Mouse (Mus musculus): ENCODE data around the gene Acot2. TPM values are rescaled to one million over a fixed set of nuclear protein-coding genes. Genes with fewer than 3 reads are reported as not detected.
"Not testable (repeated sequence)": the region's sequence is repeated elsewhere in the genome, so short reads cannot be mapped to it uniquely, and the experiment has no call there.

Acot2 gene
- total RNA-seq, 2 experiments from 2014 or later: 12.8 to 20.2 TPM

GRCm38 (mm10) chr12:83988483-83988882, 822 bp downstream of the Acot2 start:
- no peak for DNase-seq
- intact Hi-C loops (cut with DNase I; ENCODE audit: low total_unique reads): no loop called here

- intact Hi-C loops (cut with DNase I; ENCODE audit: low total_unique reads): no loop called here
Observed at GRCm38 (mm10) chr12:83989378-83989777, 1.7 kb downstream of the Acot2 start.

GRCm38 (mm10) chr12:83997221-83997620, 9.6 kb downstream of the Acot2 start:
- intact Hi-C loops (cut with DNase I; ENCODE audit: low total_unique reads): no loop called here
- DNase-seq: no peak

More at GRCm38 (mm10) chr12:83989378-83989777, 1.7 kb downstream of the Acot2 start:
- no peak for DNase-seq

GRCm38 (mm10) chr12:83998341-83999107, 10.9 kb downstream of the Acot2 start:
- intact Hi-C loops (cut with DNase I; ENCODE audit: low total_unique reads): no loop called here

GRCm38 (mm10) chr12:83999237-83999636, 11.6 kb downstream of the Acot2 start:
- peak; percentile 54 for DNase-seq
- intact Hi-C loops (cut with DNase I; ENCODE audit: low total_unique reads): not testable (repeated sequence)

More at GRCm38 (mm10) chr12:83998341-83999107, 10.9 kb downstream of the Acot2 start:
- no peak for DNase-seq

- intact Hi-C loops (cut with DNase I; ENCODE audit: low total_unique reads): no loop called here
- no peak for DNase-seq
Observed at GRCm38 (mm10) chr12:84000418-84000817, 12.8 kb downstream of the Acot2 start.

- no peak for DNase-seq
- intact Hi-C loops (cut with DNase I; ENCODE audit: low total_unique reads): no loop called here
Observed at GRCm38 (mm10) chr12:84003866-84004265, 16.2 kb downstream of the Acot2 start.

GRCm38 (mm10) chr12:84008251-84008650, 20.6 kb downstream of the Acot2 start:
- intact Hi-C loops (cut with DNase I; ENCODE audit: low total_unique reads): no loop called here
- no peak for DNase-seq

- DNase-seq: no peak
- intact Hi-C loops (cut with DNase I; ENCODE audit: low total_unique reads): no loop called here
Observed at GRCm38 (mm10) chr12:84008729-84009128, 21.1 kb downstream of the Acot2 start.

- peak; percentile 68 for DNase-seq
- intact Hi-C loops (cut with DNase I; ENCODE audit: low total_unique reads): not testable (repeated sequence)
Observed at GRCm38 (mm10) chr12:84009171-84009965, 21.7 kb downstream of the Acot2 start, which contains the start of gene Acot1. Gene Acot1 (plus strand): TSS chr12:84009490.

GRCm38 (mm10) chr12:84010201-84010600, 22.5 kb downstream of the Acot2 start:
- intact Hi-C loops (cut with DNase I; ENCODE audit: low total_unique reads): no loop called here
- DNase-seq: no peak

GRCm38 (mm10) chr12:84011251-84012040, 23.8 kb downstream of the Acot2 start:
- peak; percentile 72 for DNase-seq
- intact Hi-C loops (cut with DNase I; ENCODE audit: low total_unique reads): no loop called here

GRCm38 (mm10) chr12:84013130-84013529, 25.5 kb downstream of the Acot2 start:
- peak; percentile 6 for DNase-seq
- intact Hi-C loops (cut with DNase I; ENCODE audit: low total_unique reads): no loop called here

GRCm38 (mm10) chr12:84013701-84014100, 26.0 kb downstream of the Acot2 start:
- intact Hi-C loops (cut with DNase I; ENCODE audit: low total_unique reads): no loop called here
- DNase-seq: no peak

- intact Hi-C loops (cut with DNase I; ENCODE audit: low total_unique reads): not testable (repeated sequence)
- DNase-seq: peak; percentile 45
Observed at GRCm38 (mm10) chr12:84020528-84020927, 32.9 kb downstream of the Acot2 start.

- DNase-seq; intact Hi-C loops (cut with DNase I; ENCODE audit: low total_unique reads): not testable (repeated sequence)
Observed at GRCm38 (mm10) chr12:84022266-84022665, 34.6 kb downstream of the Acot2 start.

- intact Hi-C loops (cut with DNase I; ENCODE audit: low total_unique reads): no loop called here
- no peak for DNase-seq
Observed at GRCm38 (mm10) chr12:84023052-84023745, 35.5 kb downstream of the Acot2 start.

GRCm38 (mm10) chr12:84025888-84026287, 38.2 kb downstream of the Acot2 start:
- intact Hi-C loops (cut with DNase I; ENCODE audit: low total_unique reads): no loop called here
- no peak for DNase-seq

GRCm38 (mm10) chr12:84028328-84028727, 40.7 kb downstream of the Acot2 start:
- DNase-seq; intact Hi-C loops (cut with DNase I; ENCODE audit: low total_unique reads): not testable (repeated sequence)

All from gastrocnemius, postnatal 14 days (tissue).